Mouse (Mus musculus) urinary bladder, adult 2 months (tissue): Measurements from ENCODE around the gene Bsg. TPM values are rescaled to one million over a fixed set of nuclear protein-coding genes. Genes with fewer than 3 reads are reported as not detected.

Experiments
- DNase-seq: peaks from one replicate; pipeline ENCODE4 v3.0.0; 2022; ENCODE audit warnings: low spot score
- polyA plus RNA-seq: library from polyadenylated mRNA; depleted of rRNA; stranded (reverse); fragments of >200 nt; gene quantifications from 2 replicates; pipeline ENCODE4 v1.2.3, GENCODE M21; 2012

Bsg gene
- polyA plus RNA-seq, 1 experiment, result 631 TPM

DNA sequence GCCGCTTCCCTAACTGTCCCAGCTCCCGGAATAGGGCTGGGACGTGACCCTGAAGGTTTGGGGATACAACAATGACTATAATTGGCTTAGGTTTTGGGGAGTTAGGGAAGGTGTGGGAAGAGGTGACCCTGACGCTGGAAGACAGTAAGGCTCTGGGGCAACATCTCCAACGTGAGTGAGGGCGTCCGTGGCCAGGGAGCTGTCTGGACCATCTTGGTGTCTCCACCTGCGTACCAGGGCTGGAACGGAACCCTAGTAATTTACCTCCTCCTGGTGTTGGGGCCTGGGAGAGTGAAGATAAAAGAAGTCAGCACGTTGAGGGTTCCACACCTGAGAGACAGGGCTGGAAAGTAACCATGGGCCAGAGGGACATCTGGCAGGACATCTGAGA is 674 bp downstream of the Bsg start:
- DNase-seq, result no peak

DNA sequence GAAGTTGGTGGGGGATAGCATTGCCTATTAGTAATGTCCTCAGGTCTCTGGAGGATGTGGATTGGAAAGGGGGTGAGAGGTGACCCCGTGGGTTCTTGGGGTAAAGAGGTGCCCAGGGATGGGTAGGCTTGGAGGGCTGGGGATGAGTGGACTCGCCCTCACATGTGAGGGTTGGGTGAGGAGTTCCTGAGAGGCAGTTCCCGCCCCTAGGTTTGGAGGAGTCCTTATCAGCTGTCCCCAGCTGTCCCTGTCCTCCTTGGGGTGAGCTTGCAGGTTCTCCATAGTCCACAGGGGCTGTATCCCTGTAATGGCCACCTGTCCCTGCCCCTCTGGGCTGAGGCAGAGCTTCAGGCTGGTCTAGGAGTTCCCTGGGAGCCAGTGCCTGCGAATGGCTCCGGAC is 1.7 kb downstream of the Bsg start:
- DNase-seq, result no peak

DNA sequence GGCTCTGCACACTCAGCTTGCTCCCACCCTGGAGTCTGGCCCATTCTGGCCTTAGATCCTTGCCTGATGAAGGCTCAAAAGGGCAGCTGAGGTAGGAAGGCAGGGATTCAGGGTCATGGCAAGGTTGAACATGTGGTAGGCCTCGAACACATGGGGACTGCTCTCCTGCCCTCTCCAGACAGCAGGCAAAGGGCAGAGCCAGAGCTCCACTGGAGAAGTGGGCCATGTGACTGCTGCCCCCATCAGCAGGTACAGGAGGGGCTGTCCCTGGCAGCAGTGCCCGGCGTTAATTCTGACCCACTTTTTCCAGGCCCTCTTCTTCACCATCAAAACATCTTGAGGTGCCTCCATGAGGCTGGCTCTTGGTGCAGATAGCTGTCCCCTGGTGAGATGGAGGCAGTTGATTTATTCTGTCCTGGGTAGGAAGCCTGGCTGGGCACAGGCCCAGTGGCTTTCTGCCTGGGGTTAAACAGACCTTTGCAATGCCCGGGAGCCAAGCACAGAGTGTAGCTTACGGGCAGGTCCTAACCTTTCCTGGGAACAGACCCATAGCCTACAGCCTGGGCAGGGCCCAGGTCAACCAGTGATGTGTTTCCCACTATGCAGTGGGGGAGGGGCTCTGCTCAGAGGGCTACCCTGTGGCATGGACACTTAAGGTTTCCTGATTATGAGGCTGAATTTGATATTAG is 2.3 kb downstream of the Bsg start:
- DNase-seq, result no peak

DNA sequence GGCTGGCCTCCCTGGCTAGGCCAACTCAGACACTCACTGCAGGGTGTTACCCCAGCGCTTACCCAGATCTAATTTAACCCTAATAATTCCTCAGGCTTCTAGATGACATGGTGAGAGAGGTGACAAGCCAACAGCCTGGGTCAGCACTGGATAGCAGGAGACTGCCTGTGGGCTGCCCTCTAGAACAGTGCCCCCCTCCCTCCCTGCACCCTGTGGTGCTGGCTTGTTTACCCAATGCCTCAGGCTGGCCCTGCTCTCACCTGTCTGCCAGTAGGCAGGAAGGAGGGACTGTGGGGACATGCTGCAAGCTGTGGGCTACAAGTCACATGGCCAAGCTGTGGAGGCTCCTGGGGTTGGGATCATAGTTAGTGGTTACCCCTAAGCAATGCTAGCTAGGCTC is 2.9 kb downstream of the Bsg start:
- no peak for DNase-seq

DNA sequence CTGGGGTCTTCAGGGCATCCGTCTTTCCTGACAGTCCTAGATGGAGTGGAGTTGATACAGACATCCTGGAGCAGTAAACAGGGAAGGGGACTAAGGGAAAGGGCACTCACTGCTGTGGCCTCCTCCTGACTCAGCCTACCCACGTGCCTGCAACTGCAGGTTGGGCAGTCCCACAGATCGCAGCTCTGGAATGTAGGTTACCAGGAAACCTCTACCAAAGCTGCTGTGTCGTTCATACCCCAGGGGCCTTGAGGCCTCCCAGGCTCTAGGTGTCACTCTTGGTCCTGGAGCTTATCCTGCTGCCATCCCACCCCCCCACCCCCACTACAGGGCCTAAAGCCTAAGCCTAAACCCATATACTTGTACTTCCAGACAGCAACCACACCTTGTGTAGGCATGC is 3.5 kb downstream of the Bsg start:
- DNase-seq, result no peak

DNA sequence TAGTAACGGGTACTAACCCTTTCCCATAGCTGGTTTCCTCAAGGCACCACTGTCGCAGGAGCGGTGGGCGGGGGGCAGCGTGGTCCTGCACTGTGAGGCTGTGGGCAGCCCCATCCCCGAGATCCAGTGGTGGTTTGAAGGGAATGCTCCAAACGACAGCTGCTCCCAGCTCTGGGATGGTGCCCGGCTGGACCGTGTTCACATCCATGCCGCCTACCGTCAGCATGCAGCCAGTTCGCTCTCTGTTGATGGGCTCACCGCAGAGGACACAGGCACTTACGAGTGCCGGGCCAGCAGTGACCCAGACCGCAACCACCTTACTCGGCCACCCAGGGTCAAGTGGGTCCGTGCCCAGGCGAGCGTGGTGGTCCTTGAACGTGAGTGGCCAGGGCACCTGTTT is 4.4 kb downstream of the Bsg start:
- DNase-seq, result no peak

DNA sequence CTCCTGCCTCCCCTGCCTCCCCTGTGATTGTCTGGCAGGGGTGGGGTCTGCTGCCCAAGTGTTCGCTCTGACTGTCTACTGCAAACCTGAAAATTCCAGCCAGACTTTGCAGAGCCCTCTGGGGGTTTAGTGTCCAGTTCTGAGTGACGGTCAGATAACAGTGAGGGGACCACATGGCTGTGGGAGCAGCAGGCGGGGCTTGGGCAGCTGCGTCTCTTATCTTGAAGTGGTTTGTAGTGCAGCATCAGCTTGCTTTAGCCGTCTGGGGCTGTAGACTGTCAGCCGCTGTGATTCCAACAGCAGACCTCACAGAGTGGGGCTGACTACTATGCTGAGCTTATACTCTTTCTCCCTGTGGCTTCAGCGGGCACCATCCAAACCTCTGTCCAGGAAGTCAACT is 5.0 kb downstream of the Bsg start:
- no peak for DNase-seq

DNA sequence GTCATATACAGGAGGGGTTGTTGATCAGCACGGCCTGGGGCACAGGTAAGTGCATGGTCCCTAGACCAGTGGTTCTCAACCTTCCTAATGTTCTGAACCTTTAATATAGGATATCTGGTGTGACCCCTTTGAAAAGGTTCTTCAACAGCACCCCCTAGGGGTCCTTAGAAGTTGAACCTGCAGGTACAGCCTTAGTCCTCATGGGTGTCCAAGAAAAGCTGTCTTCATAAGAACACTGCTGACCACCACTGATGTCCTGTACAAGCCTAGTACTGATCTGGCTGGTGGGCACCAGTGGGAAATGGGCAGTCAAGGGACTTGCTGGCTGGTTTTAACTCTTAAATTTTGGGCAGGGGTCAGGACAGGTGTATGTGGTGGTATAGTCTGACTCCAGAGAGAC is 7.7 kb downstream of the Bsg start:
- no peak for DNase-seq

DNA sequence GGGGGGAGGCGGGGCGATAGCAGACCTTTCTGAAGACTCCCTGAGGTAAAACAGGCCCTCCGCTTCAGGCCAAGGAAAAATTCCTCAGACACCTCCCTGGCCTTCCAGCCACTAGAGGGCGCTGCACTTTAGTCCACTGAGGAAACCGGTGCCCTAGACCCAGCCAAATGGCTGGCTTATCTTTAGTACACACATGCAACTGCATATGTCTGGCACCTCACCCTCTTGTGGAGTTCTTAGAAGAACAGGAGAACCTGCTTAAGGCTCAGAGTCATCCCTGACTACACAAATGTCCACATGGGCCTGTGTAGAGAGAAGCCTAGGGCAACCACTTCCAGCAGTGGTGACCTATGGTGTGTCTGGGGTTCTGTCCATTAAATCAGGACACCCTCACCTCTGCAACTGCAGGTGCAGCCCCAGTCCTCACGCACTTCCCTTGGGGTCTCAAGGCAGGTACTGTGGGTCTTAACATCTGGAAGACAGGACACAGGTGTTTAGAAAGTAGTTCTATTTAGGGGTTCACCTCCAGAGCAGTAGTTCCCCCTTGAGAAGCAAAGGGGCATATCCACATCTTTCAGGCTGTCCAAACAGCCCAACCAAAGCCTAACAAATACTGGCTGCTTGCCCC is 8.3 kb downstream of the Bsg start:
- DNase-seq, result peak; percentile 65

DNA sequence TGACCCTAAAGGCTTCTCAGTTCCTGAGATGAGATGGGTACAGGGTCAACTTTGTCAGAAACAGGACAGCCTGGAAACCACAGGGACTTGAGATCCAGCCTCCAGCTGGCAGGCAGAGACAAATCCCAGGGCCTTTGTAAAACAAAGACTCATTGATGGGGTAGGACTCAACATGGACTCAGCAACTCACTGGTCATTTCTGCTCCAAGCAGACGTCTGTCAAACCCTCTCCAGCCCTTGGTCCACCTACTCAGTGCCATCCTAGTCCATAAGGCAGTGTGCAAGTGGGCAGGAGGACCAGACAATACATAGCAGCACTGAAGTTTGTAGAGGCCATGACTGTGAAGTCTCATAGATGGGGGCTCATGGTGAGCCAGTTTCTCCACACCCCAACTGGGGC is 8.9 kb downstream of the Bsg start:
- DNase-seq, result no peak

DNA sequence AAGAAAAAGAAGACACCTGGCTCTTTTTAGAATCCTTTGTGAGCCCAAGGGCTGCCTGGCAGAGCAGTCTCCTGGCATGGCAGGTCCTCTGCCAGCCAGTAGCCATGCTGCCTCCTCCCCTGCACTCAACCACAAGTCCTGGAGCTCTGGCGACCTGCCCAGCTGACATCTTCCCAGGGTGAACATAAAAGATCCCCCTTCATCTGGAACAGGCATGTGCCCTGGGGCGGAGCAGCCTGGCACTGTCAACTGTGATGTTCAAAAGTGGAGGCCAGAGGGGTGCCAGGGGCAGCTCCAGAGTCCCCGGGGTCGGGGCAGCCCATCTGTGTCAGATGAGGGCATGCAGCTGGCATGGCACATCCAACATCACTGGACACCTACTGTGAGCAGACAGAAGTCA is 10.7 kb downstream of the Bsg start:
- no peak for DNase-seq

DNA sequence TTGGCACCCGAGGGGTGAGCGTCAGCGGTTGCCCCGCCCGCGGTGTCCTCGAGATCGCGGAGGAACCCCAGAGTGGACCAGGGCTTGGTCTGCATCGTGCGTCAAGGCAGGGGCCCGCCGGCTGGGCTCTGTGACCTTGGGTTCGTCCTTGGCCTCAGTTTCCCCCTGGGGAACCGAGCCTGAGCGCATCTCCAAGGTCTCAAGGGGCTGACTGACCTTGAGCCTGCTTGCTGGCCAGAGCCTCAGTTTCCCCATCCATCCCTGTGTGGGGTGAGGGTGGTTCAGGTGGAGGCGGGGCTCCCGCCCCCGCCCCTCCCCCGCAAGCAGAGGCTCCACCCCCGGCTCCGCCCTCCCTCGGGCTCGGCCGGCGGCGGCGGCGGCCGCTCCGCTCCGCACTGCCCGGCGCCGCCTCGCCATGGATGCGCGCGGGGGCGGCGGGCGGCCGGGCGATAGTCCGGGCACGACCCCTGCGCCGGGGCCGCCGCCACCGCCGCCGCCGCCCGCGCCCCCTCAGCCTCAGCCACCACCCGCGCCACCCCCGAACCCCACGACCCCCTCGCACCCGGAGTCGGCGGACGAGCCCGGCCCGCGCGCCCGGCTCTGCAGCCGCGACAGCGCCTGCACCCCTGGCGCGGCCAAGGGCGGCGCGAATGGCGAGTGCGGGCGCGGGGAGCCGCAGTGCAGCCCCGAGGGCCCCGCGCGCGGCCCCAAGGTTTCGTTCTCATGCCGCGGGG is 12.1 kb downstream of the Bsg start, which contains the start of gene Hcn2:
Hcn2 (plus strand) TSS at position 381 of the 734 bp plus-strand sequence.
- DNase-seq, result no peak

DNA sequence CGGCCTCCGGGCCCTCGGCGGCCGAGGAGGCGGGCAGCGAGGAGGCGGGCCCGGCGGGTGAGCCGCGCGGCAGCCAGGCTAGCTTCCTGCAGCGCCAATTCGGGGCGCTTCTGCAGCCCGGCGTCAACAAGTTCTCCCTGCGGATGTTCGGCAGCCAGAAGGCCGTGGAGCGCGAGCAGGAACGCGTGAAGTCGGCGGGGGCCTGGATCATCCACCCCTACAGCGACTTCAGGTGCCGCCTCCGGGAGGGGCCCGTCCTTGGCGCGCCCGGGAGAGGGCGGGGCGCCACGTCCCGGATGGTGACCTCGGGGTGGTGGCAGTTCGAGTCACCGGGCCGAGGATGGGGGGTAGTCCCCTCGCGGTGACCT is 12.7 kb downstream of the Bsg start:
- peak; percentile 27 for DNase-seq

DNA sequence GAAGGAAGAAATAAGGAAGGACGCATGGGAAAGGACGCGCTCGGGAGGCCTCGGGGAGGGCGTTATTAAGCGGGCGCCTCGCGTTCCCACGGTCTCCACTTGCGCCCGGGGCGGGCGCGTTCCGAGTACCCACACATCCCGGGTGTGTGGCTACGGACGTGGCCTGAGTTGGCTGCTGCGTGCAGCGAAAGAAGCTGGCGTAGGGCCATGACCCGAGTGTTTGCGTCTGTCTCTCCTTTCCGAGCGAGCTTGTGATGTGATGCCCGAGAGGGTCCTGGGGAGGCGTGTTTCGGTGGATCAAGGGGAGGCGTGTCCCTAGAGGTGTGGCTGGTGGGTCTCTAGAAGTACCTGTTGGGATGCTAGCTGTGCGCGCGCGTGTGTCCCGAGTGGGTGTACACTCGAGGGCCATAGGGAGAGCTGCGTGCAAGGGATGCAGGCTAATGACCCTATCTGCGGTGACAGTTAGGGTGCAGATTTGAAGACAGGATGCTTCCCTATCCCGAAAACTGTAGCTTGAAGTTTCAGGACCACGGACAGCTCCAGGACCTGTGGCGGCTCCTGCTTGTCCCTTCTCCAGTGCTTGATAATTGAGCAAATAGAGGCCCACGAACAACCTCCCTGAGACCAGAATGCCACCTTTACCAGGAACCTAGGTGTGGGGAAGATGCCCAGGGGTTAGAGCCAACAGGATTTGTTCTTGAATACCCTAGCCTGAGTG is 13.5 kb downstream of the Bsg start:
- DNase-seq, result peak; percentile 45

DNA sequence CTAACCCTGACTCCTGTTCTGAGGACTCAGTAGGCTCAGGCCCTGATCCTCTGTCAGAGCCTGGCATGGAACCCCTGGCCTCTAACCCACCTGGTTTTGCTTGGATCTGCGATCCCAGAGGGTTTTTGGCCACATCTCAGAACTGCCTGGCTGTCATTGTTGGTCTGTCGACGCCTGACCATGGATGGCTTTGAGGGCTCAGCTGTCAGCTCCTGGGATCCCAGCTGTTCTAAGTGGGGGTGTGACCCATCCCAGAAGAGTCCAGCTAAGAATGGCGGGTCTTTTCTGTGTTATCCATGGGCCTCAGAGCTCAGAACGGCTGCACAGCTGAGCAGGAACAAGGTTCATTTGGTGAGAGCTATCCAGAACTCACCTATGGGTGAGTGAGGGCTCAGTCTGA is 16.8 kb downstream of the Bsg start:
- DNase-seq, result no peak

DNA sequence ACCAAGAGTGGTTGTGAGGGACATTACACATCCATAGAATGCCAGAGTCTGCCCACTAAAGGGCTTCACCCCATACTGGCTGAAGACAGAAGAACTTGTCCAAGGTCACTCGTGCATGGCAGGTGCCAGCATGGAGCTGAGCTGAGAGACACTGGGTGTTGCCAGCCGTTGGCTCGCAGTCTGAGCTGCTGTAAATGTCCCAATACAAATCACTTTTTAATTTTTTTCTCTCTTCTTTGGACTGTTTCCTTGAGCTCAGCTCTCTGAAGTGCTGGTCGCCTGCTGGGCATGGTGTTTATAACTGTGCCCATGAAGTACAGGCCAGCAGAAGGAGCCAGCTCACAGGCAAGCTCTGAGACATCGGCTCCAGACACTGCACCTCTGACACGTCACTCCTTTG is 18.8 kb downstream of the Bsg start:
- DNase-seq, result no peak

DNA sequence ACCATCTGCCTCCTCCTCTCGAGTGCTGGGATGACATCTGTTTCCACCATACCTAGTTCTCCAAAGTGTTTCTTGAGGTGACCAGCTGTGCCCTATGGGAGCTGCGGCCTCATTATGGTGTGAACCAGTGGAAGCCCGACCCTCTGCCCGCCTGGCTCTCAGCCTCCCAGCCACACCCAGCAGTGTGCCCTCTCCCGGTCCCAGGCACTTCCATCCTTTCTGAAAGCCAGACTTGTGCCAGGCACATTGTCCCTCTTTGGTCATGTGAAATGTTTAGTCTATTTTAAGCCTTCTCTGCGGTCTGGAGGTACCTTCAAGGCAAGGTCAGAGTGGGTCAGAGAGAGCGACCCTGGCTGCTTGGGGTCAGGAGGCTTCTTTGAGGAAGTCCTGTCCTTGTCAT is 19.4 kb downstream of the Bsg start:
- DNase-seq, result no peak

DNA sequence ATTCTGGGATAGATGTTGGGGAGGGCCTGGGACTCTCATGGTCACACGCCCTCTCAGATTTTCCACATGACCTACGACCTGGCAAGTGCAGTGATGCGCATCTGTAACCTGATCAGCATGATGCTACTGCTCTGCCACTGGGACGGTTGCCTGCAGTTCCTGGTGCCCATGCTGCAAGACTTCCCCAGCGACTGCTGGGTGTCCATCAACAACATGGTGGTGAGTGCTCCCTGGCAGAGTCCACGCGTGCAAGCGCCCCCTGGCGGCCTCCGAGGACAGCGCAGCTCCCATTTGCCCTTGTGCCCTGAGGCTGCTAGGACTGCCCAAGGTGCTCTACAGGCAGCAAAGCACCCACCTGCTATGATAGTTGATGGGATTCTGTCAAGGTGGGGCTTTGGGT is 21.8 kb downstream of the Bsg start:
- no peak for DNase-seq

DNA sequence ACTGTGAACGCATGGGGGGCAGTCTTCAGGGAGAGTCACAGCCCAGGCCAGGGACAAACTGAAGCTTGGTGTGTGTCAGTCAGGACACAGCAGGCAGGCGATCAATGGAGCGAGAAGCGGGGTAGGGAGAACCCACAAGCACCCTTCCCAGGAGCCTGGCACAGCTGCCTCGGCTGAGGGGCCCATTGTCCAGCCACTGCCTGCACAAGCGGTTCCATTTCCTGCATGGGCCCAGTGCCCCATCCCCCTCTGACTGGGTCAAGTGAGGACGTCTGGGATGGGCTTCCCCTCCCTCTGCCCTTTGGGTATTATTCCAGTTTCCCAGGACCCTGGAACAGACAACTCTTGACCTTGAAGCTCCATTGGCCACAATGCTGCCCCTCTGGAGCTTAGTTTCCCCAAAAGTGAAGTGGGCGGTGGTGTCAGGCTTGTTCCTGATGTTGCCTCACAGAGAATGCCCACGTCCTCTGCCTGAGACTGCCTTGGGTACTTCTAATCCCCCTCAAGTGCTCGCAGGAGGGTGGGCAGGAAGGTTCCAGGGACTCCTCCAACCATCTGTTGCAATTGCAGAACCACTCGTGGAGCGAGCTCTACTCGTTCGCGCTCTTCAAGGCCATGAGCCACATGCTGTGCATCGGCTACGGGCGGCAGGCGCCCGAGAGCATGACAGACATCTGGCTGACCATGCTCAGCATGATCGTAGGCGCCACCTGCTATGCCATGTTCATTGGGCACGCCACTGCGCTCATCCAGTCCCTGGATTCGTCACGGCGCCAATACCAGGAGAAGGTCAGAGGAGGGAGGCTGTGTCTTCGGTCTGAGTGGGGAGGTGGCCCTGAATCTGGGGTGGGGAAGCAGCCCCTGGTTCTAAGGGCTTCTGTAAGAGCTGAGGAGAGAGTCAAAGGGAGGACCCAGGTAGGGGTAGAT is 24.3 kb downstream of the Bsg start:
- no peak for DNase-seq

DNA sequence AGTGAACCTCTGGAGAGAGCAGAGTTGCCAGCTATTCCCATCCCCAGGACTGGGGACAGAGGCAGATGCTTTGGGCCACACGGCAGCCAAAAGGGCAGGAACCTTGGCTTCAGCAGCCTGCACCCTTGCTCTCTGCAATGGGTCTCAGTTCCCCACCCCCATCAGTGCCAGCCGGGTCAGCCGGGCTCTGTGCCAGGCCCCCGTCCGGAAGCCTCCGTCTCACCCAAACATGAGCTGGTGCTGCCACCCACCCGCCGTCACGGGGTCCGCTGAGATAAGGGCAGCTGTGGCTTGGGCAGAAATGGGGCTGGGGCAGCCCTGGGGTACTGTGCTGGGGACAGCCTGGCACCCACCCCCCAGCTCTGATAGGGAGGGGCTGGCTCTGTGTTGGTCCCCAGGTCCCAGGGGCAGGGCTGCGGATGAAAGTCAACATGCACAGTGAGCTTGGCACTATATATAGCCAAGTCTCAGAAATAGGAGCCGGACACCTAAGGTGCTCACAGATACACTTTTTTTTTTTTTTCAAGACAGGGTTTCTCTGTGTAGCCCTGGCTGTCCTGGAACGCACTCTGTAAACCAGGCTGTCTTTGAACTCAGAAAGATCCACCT is 25.2 kb downstream of the Bsg start:
- DNase-seq, result no peak

DNA sequence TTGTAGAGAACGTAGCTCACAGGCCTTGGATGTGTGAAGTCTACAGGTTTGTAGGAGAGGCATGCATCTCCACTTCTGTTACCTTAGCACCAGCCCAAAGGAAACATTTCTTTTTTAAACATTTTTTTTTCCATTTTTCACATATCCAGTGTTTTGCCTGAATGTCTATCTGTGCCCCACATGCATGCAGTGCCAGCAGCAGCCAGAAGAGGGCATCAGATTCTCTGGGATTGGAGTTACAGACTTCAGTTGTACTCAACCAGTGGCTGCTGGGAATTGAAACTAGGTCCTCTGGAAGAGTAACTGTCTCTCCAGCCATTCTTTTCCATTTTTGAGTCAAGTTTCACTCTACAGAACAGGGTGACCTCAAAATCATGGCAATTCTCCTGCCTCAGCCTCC is 28.2 kb downstream of the Bsg start:
- DNase-seq, result no peak
